Mouse (Mus musculus) liver, postnatal 0 days (tissue): ENCODE measurements around the gene Rheb.

ENCODE experiments used
- CTCF ChIP-seq: sonication (generic); IDR thresholded peaks from 2 replicates; pipeline ENCODE4 v1.5.1; 2016; ENCODE audit warnings: antibody characterized with exemption, low read depth
- EP300 ChIP-seq: IDR thresholded peaks from 2 replicates; pipeline ENCODE4 v1.6.1; 2016; ENCODE audit warnings: antibody characterized with exemption, low read depth, mild to moderate bottlenecking

GRCm38 (mm10) chr5:24831912-24832311, 10.5 kb downstream of the Rheb start:
- TF ChIP-seq CTCF: no peak
- no peak for TF ChIP-seq EP300
